ENCODE assay signal across 8 mouse cellular contexts in the genomic region with DNA sequence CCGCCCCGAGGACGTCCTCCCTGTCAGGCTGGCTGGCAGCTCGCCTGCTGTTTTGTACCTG. TPM values are rescaled to one million over a fixed set of nuclear protein-coding genes. Genes with fewer than 3 reads are reported as not detected.
DNase-seq lines count a peak whose midpoint lies in the region; ATAC-seq and TF ChIP-seq lines count a peak whose summit lies in the region.
"Not testable (repeated sequence)": the region's sequence is repeated elsewhere in the genome, so short reads cannot be mapped to it uniquely, and the experiment has no call there.

Gene Abhd18, plus strand, starts transcription at position 14 of the 61 bp plus-strand sequence.

- peak within 1 kb of the TSS; percentile 68 for H3K27ac ChIP-seq in forebrain, embryonic 11.5 days (ENCODE audit: low read depth, low read length)
- H3K27ac ChIP-seq in hindbrain, embryonic 13.5 days = peak within 1 kb of the TSS; percentile 88
- H3K27ac ChIP-seq in liver, embryonic 11.5 days (ENCODE audit: low read depth, low read length) = peak within 1 kb of the TSS; percentile 52
- H3K27ac ChIP-seq in midbrain, embryonic 14.5 days (replicated peaks; ENCODE audit: low read depth, low read length) = peak within 1 kb of the TSS; percentile 86
- peak within 1 kb of the TSS; percentile 83 for H3K27ac ChIP-seq in testis, adult 2 months (ENCODE audit: control insufficient read depth, insufficient read depth, low read depth, low read length)

- WGBS in forebrain, embryonic 11.5 days = no CpG with 5 or more reads among the region's 4 CpGs
- WGBS in hindbrain, embryonic 13.5 days = no CpG with 5 or more reads among the region's 4 CpGs
- WGBS in liver, embryonic 11.5 days = no CpG with 5 or more reads among the region's 4 CpGs
- 0% methylated on average over 1 of the region's 4 CpGs for WGBS in midbrain, embryonic 14.5 days

- DNase-seq in forebrain, embryonic 11.5 days (ENCODE audit: low spot score); heart, adult 8-10 months (ENCODE audit: low spot score); layer of hippocampus, postnatal 10 days (ENCODE audit: low spot score in 2 of 2); liver, embryonic 11.5 days (ENCODE audit: low spot score); midbrain, embryonic 14.5 days: not testable (repeated sequence)

- not testable (repeated sequence) for ATAC-seq in activated CD4-positive, CD25-positive, alpha-beta regulatory T cell, adult 4 months; forebrain, embryonic 11.5 days (replicated peaks; ENCODE audit: low FRiP score); hindbrain, embryonic 13.5 days (ENCODE audit: low FRiP score); liver, embryonic 11.5 days (replicated peaks; ENCODE audit: low FRiP score); midbrain, embryonic 14.5 days (ENCODE audit: low FRiP score, low TSS enrichment)

- not testable (repeated sequence) for H3K9me3 ChIP-seq in forebrain, embryonic 11.5 days (ENCODE audit: control insufficient read depth, low read length); hindbrain, embryonic 13.5 days; liver, embryonic 11.5 days (ENCODE audit: control insufficient read depth, low read length); midbrain, embryonic 14.5 days (ENCODE audit: control insufficient read depth, low read length)

- TF ChIP-seq CTCF in testis, adult 2 months (IDR thresholded peaks at IDR 0.05; ENCODE audit: control insufficient read depth, insufficient read depth, insufficient replicate concordance, low read depth, low read length) = not testable (repeated sequence)

- H3K4me1 ChIP-seq in forebrain, embryonic 11.5 days (replicated peaks; ENCODE audit: control insufficient read depth, insufficient read depth, low read length); hindbrain, embryonic 13.5 days (replicated peaks); liver, embryonic 11.5 days (replicated peaks; ENCODE audit: control insufficient read depth, insufficient read depth, low read length); midbrain, embryonic 14.5 days (ENCODE audit: control insufficient read depth, insufficient read depth, low read length); testis, adult 2 months (ENCODE audit: control insufficient read depth, insufficient read depth, low read length): not testable (repeated sequence)

- peak within 1 kb of the TSS; percentile 59 for H3K4me2 ChIP-seq in forebrain, embryonic 11.5 days (ENCODE audit: low read depth, low read length, severe bottlenecking)
- H3K4me2 ChIP-seq in hindbrain, embryonic 13.5 days = peak within 1 kb of the TSS; percentile 68
- peak within 1 kb of the TSS; percentile 68 for H3K4me2 ChIP-seq in liver, embryonic 11.5 days
- H3K4me2 ChIP-seq in midbrain, embryonic 14.5 days (ENCODE audit: low read length) = peak within 1 kb of the TSS; percentile 61

- peak within 1 kb of the TSS; percentile 38 for H3K4me3 ChIP-seq in forebrain, embryonic 11.5 days (ENCODE audit: low read depth, low read length)
- H3K4me3 ChIP-seq in hindbrain, embryonic 13.5 days = peak within 1 kb of the TSS; percentile 53
- peak within 1 kb of the TSS; percentile 56 for H3K4me3 ChIP-seq in liver, embryonic 11.5 days (ENCODE audit: low read depth, low read length)
- peak within 1 kb of the TSS; percentile 49 for H3K4me3 ChIP-seq in midbrain, embryonic 14.5 days (replicated peaks; ENCODE audit: low read depth, low read length)
- H3K4me3 ChIP-seq in testis, adult 2 months (ENCODE audit: control insufficient read depth, low read depth, low read length) = peak within 1 kb of the TSS; percentile 71

- TF ChIP-seq POLR2A in testis, adult 2 months (IDR thresholded peaks at IDR 0.05; ENCODE audit: control insufficient read depth, low read depth, low read length) = not testable (repeated sequence)

- H3K9ac ChIP-seq in forebrain, embryonic 11.5 days (ENCODE audit: low read length) = peak within 1 kb of the TSS; percentile 54
- peak within 1 kb of the TSS; percentile 75 for H3K9ac ChIP-seq in hindbrain, embryonic 13.5 days
- peak within 1 kb of the TSS; percentile 75 for H3K9ac ChIP-seq in liver, embryonic 11.5 days (ENCODE audit: low read depth, low read length)
- peak within 1 kb of the TSS; percentile 59 for H3K9ac ChIP-seq in midbrain, embryonic 14.5 days (replicated peaks; ENCODE audit: low read length)

- H3K27me3 ChIP-seq in forebrain, embryonic 11.5 days (ENCODE audit: control insufficient read depth, insufficient read depth, low read length); hindbrain, embryonic 13.5 days; liver, embryonic 11.5 days (replicated peaks; ENCODE audit: control insufficient read depth, insufficient read depth, low read length); midbrain, embryonic 14.5 days (ENCODE audit: control insufficient read depth, insufficient read depth, low read length); testis, adult 2 months (ENCODE audit: control insufficient read depth, insufficient read depth, low read length): not testable (repeated sequence)

- not testable (repeated sequence) for H3K36me3 ChIP-seq in forebrain, embryonic 11.5 days (ENCODE audit: control insufficient read depth, insufficient read depth, low read length); hindbrain, embryonic 13.5 days; liver, embryonic 11.5 days (ENCODE audit: control insufficient read depth, insufficient read depth, low read length); midbrain, embryonic 14.5 days (ENCODE audit: control insufficient read depth, insufficient read depth, low read length); testis, adult 2 months (ENCODE audit: control insufficient read depth, insufficient read depth, low read length)

RNA-seq across cellular contexts. Expression of gene Abhd18, which starts in this region (rescaled TPM):
- 10 to 100 TPM; 14.3 to 15.8 TPM for polyA plus RNA-seq in activated CD4-positive, CD25-positive, alpha-beta regulatory T cell, adult 4 months (2017; shearing (Covaris generic))
- 6.1 and 8.4 TPM in 2 replicates for polyA plus RNA-seq in forebrain, embryonic 11.5 days (2014; fragmentation: Nextera tagmentation; extraction: Ambion mirVana)
- 10 to 100 TPM; 53.1 to 96.0 (median 73.4) TPM for total RNA-seq in heart, adult 8-10 months (2022)
- 15.5 and 17.5 TPM in 2 replicates for polyA plus RNA-seq in hindbrain, embryonic 13.5 days (2015; fragmentation: Nextera tagmentation; extraction: Ambion mirVana)
- 10 to 100 TPM; 10.0 to 14.5 TPM for total RNA-seq in layer of hippocampus, postnatal 10 days (2021)
- polyA plus RNA-seq in liver, embryonic 11.5 days (2014; fragmentation: Nextera tagmentation; extraction: Ambion mirVana) = 7.7 and 8.1 TPM in 2 replicates
- polyA plus RNA-seq in midbrain, embryonic 14.5 days (2014; fragmentation: Nextera tagmentation; extraction: Ambion mirVana) = 15.8 and 15.9 TPM in 2 replicates
- 6.4 and 8.7 TPM in 2 replicates for polyA plus RNA-seq in testis, adult 2 months (2012; rRNA removed)
